Mouse (Mus musculus) intestine, embryonic 16.5 days (tissue): ENCODE results near the gene Gpr152. TPM values are rescaled to one million over a fixed set of nuclear protein-coding genes. Genes with fewer than 3 reads are reported as not detected.

Source experiments
- ATAC-seq: fragments of 200-750 bp; cut with Nextera tagmentation; 2 replicates; pipeline ENCODE4 v1.8.0; 2017; ENCODE audit warnings: moderate TSS enrichment, moderate library complexity
- H3K27ac ChIP-seq: fragments of 300-500 bp; sonication (generic); 2 replicates; pipeline ENCODE4 v1.5.1; 2014; ENCODE audit warnings: mild to moderate bottlenecking, low read length
- H3K27me3 ChIP-seq: fragments of 300-500 bp; sonication (generic); replicated peaks from 2 replicates; pipeline ENCODE4 v1.6.1; 2014; ENCODE audit warnings: low read length, control low read depth, mixed read lengths; ENCODE audit not compliant: control insufficient read depth, insufficient read depth
- H3K36me3 ChIP-seq: fragments of 300-500 bp; sonication (generic); 2 replicates; pipeline ENCODE4 v1.6.1; 2014; ENCODE audit warnings: low read length, control low read depth; ENCODE audit not compliant: control insufficient read depth, insufficient read depth
- H3K4me1 ChIP-seq: fragments of 300-500 bp; sonication (generic); 2 replicates; pipeline ENCODE4 v1.6.1; 2014; ENCODE audit warnings: low read length, control low read depth, mixed read lengths; ENCODE audit not compliant: control insufficient read depth, insufficient read depth
- H3K4me2 ChIP-seq: fragments of 300-500 bp; sonication (generic); 2 replicates; pipeline ENCODE4 v1.6.1; 2014; ENCODE audit warnings: low read depth, low read length, control low read depth
- H3K4me3 ChIP-seq: fragments of 300-500 bp; sonication (generic); 2 replicates; pipeline ENCODE4 v1.5.1; 2014; ENCODE audit warnings: mild to moderate bottlenecking, low read length
- H3K9ac ChIP-seq: fragments of 300-500 bp; sonication (generic); 2 replicates; pipeline ENCODE4 v1.6.1; 2014; ENCODE audit warnings: low read depth, low read length
- H3K9me3 ChIP-seq: fragments of 300-500 bp; sonication (generic); 2 replicates; pipeline ENCODE4 v1.6.1; 2016; ENCODE audit warnings: low read length, control low read depth; ENCODE audit not compliant: control insufficient read depth
- WGBS: fragments of 180-500 bp; shearing (Covaris S2); extraction: QIAGEN DNeasy Blood & Tissue Kit; methylation state at CpG from one replicate; pipeline ENCODE4 v1.1.7; 2014; 5-methylcytosine and 5-hydroxymethylcytosine counted together
- polyA plus RNA-seq: library from polyadenylated mRNA; unstranded; fragments of >200 nt; fragmentation: Nextera tagmentation; extraction: Ambion mirVana; gene quantifications from 2 replicates; pipeline ENCODE4 v1.2.1, GENCODE M21; 2015

The Gpr152 gene
- polyA plus RNA-seq, 1 experiment from 2014 or later, result 0.04 TPM

DNA sequence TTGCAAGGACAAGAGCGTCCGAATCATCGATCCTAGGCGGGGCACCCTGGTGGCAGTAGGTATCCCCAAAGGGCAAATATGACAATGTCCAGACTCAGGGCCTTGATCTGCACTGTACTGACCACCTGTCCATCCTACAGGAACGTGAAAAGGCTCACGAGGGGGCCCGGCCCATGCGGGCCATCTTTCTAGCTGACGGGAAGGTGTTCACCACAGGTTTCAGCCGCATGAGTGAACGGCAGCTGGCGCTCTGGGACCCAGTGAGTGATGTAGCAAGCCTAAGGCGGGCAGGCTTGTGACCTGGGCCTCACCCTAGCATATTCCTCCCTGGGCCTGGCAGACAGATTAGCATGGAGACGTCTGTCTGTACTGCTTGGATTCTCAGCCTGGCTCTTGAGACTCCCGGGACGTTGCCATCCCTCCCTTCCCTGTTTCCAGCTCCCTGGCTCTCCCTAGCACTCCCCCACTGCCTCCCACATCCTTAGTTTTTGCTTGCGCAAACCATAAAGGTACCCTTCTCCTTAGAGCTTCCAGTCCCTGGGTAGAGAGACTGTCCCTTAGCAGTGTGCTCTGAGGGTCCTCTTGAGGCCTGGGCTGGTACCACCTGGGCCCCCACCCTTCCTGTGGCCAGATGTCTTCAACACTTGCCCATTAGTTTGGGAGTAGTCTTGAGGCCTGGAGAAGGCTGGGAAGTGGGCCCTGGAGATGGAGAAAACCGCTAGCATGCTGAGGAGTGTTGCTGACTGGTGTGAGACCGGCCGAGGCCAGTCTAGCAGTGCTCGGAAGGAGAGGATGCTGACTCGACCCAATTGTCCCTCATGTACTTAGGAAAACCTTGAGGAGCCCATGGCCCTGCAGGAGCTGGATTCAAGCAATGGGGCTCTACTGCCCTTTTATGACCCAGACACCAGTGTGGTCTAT lies 11.2 kb downstream of the Gpr152 start:
- ATAC-seq, result no peak
- Histone ChIP-seq H3K4me1 (peaks cover 22% of the 10 kb centered on the region), H3K4me2 (no peak overlapping the region), H3K9me3 (no peaks in the 10 kb centered on the region), H3K27ac (no peak overlapping the region), H3K27me3 (no peaks in the 10 kb centered on the region), H3K9ac (0 out of 2 replicates have a peak overlapping the region, but pooled peaks have one; percentile 21), H3K36me3 (peaks cover 20% of the 10 kb centered on the region), H3K4me3 (no peak overlapping the region)
- 89% methylated on average over 22 of the region's 22 CpGs for WGBS

DNA sequence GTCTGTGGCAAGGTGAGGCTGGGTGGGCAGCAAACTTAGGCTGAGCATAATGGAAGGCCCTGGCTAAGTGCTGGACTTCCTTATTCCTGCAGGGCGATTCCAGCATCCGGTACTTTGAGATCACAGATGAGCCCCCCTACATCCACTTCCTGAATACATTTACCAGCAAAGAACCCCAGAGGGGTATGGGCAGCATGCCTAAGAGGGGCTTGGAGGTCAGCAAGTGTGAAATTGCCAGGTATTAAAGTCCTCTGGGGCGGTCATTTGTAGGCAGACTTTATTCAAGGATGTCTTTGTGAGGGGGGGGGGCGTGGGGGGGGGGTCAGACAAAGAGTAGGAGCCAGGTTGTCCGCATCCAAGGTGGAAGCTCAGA lies 11.9 kb downstream of the Gpr152 start:
- Histone ChIP-seq H3K4me1 (peaks cover 22% of the 10 kb centered on the region), H3K9me3 (no peaks in the 10 kb centered on the region), H3K9ac (no peak overlapping the region), H3K36me3 (peaks cover 22% of the 10 kb centered on the region), H3K4me2 (no peak overlapping the region), H3K27ac (no peak overlapping the region), H3K4me3 (no peak overlapping the region), H3K27me3 (no peaks in the 10 kb centered on the region)
- 75% methylated on average over 5 of the region's 5 CpGs for WGBS
- no peak for ATAC-seq

DNA sequence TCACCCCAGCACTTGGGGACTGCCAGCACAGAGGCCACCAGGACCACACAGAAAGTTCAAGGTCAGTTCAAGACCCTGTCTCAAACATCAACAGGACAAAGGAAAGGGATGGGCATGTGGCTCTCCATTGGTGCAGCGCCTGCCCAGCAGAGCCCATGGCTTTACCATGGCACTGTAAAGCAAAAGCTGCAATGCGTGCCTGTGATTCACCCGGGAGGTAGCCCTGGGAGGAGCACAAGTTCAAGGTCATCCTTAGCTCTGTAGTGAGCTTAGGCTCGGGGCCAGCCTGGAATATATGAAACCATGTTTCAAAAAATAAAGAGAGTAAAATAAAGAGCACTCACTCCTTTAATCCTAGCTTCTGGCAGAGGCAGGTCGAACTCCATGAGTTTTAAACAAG lies 12.3 kb downstream of the Gpr152 start:
- Histone ChIP-seq H3K27ac (no peak overlapping the region), H3K9me3 (no peaks in the 10 kb centered on the region), H3K36me3 (peaks cover 22% of the 10 kb centered on the region), H3K4me1 (peaks cover 22% of the 10 kb centered on the region), H3K4me2 (no peak overlapping the region), H3K9ac (no peak overlapping the region), H3K4me3 (no peak overlapping the region), H3K27me3 (no peaks in the 10 kb centered on the region)
- 88% methylated on average over 5 of the region's 5 CpGs for WGBS
- no peak for ATAC-seq

DNA sequence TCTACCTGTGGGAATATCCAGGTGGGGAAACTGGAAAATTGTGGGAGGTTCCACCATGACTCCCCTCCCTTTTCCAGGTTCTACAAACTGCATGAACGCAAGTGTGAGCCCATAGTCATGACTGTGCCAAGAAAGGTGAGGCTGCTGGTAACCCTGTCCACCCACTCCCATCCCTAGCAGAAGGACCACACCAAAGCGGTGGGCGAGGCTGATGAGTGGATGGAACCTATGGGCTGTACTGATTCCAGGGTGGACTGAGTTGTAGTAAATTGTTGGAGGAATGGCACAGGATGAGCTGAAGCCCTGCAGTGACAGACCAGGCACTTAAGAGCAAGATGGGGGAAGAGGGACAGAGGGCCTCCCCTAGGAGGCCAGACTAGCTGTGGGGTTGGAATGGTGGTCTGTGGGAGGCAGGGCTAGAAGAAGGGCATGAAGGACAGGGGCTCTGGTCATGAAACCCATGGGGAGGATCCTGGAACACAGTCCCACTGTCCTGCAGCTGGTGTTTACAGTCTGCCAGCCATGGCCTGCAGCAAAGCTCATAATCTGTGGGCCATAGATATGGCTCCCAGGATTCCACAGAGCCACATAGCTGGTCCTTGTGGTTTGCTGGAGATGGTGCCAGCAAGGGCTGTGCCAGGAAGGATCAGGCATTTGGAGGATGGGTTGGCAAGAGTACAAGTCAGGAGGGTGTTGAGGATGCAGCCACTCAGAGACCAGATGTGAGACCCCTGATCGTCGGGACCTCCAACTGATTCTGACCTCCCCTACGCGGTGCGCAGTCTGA lies 13.1 kb downstream of the Gpr152 start:
- H3K27ac ChIP-seq, result no peak overlapping the region
- 84% methylated on average over 8 of the region's 8 CpGs for WGBS
- peaks cover 29% of the 10 kb centered on the region for H3K36me3 ChIP-seq
- H3K4me3 ChIP-seq, result no peak overlapping the region
- no peaks in the 10 kb centered on the region for H3K9me3 ChIP-seq
- H3K4me1 ChIP-seq, result peaks cover 22% of the 10 kb centered on the region
- H3K27me3 ChIP-seq, result no peaks in the 10 kb centered on the region
- no peak overlapping the region for H3K9ac ChIP-seq
- no peak for ATAC-seq
- H3K4me2 ChIP-seq, result no peak overlapping the region

DNA sequence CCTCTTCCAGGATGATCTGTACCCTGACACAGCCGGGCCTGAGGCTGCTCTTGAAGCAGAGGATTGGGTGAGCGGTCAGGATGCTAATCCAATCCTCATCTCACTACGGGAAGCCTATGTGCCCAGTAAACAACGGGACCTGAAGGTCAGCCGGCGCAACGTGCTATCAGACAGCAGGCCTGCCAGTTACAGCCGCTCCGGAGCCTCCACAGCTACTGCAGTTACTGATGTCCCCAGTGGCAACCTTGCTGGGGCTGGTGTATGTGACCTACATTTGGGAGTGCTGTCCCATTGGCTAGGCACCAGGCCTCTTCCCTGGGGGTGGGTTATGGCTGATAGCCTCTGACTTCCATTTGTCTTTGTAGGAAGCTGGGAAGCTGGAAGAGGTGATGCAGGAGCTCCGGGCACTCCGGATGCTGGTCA lies 13.7 kb downstream of the Gpr152 start, which contains the start of gene Ptprcap:
Gene Ptprcap (plus strand): TSS at position 373 of the 423 bp plus-strand sequence.
- no peak within 1 kb of the TSS for H3K4me3 ChIP-seq
- no peak within 1 kb of the TSS for H3K27ac ChIP-seq
- peaks cover 30% of the 10 kb centered on the region for H3K36me3 ChIP-seq
- no peaks in the 10 kb centered on the region for H3K27me3 ChIP-seq
- WGBS, result 64% methylated on average over 11 of the region's 11 CpGs
- no peak for ATAC-seq
- no peak within 1 kb of the TSS for H3K4me2 ChIP-seq
- no peak within 1 kb of the TSS for H3K9ac ChIP-seq
- no peaks in the 10 kb centered on the region for H3K9me3 ChIP-seq
- peaks cover 22% of the 10 kb centered on the region for H3K4me1 ChIP-seq

DNA sequence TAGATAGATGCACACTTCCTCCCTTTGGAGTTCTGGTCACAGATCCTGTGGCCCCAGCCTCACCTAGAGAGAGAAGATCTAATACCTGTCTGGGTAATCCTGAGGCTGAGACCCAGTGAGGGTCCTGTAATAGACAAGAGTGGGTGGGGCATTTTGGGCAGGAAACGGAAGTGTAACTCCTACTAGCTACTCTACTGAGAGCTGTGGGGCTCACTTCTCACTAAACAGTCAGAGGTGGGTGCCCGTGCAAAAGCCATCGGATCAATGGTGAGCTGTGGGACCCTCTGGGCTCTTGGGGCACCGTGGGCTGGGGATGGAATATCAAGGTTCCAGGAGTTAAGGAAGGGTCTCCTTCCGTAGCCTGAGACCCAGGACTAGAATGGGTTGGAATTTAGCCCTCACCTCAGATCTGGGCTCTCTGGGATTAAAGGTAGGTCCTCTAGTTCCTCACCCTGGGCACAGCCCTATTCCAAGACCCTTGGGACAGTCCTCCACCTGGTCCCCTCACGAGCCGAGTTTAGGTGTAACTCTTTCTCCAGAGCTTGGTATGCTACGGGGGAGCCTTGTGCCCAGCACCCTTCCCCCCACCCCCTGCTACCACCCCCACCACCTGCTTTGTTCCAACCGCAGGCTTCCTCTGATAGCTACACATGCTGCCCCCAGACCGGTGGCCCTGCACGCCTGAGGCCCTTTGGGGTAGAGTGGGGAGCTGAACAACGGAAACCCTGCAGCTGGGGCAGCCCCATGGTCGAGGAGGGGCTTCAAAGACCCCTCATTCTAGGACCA lies 15.0 kb downstream of the Gpr152 start:
- H3K9ac ChIP-seq, result no peak overlapping the region
- no peaks in the 10 kb centered on the region for H3K27me3 ChIP-seq
- H3K27ac ChIP-seq, result no peak overlapping the region
- no peak for ATAC-seq
- no peak overlapping the region for H3K4me2 ChIP-seq
- peaks cover 37% of the 10 kb centered on the region for H3K36me3 ChIP-seq
- H3K4me3 ChIP-seq, result no peak overlapping the region
- H3K4me1 ChIP-seq, result peaks cover 15% of the 10 kb centered on the region
- no peaks in the 10 kb centered on the region for H3K9me3 ChIP-seq
- WGBS, result 77% methylated on average over 13 of the region's 13 CpGs

DNA sequence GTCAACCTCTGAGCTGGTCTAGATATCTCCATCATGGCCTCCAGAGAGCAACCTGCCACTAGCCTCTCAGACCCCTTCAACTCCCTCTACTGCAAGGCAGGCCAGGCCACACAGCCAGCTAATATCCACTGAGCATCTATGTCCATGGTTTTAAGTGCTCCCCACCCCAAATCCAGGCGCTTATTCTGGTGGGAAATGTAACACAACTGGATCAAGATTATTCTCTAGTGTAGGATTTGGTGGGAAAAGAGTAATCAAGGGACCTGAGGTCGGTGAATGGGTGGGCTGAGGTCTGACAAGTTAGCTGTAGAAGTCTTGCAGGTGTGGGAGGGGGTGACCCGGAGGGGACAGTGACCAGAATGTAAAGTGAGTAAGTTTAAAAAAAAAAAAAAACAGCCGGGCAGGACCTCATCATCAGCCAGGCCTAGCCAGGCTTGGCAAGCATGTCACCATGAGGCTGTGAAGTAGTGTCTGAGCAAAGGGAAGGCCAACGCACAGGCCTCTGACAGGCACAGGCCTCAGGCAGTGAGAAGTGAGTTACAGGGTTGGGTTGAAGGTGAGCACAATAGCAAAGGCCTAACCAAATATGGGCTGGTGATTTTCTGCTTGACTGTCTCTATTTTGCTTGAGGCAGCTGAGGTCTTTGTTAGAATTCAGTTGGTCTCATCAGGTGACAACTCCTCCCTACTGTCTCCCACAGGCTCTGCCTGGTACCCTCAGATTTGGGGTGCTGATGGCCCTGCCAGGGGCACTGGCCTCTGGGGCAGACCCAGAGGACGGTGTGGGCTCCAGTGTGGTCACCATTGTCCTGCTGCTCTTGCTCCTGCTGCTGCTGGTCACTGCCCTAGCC lies 15.9 kb downstream of the Gpr152 start:
- no peak for ATAC-seq
- Histone ChIP-seq H3K9me3 (no peaks in the 10 kb centered on the region), H3K4me3 (no peak overlapping the region), H3K4me1 (peaks cover 7% of the 10 kb centered on the region; the same call in 1 of the 2 replicates), H3K4me2 (no peak overlapping the region), H3K27me3 (no peaks in the 10 kb centered on the region), H3K9ac (no peak overlapping the region), H3K36me3 (peaks cover 36% of the 10 kb centered on the region), H3K27ac (no peak overlapping the region)
- WGBS, result 73% methylated on average over 6 of the region's 6 CpGs

DNA sequence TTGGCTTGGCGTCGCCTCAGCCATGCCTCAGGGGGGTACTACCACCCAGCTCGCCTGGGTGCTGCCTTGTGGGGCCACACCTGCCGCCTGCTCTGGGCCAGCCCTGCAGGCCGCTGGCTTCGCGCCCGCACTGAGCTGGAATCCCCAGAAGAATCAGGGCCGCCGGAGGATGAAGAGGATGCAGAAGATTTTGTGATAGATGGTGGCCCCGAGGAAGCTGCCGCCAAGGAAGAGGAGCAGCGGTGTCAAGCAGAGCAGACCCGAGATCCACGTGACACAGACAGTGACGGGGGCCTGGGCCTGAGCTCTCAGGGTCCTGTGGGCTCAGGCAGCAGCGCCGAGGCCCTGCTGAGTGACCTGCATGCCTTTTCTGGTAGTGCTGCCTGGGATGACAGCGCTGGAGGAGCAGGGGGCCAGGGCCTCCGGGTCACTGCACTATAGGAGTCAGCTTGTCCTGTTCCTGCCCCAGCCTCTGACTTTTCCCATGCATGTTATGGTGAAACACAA lies 16.5 kb downstream of the Gpr152 start:
- H3K4me3 ChIP-seq, result no peak overlapping the region
- 78% methylated on average over 20 of the region's 20 CpGs for WGBS
- H3K9me3 ChIP-seq, result no peaks in the 10 kb centered on the region
- no peak for ATAC-seq
- peaks cover 29% of the 10 kb centered on the region for H3K36me3 ChIP-seq
- H3K4me1 ChIP-seq, result 0 out of 2 replicates have a peak, but pooled peaks cover 1% of the 10 kb centered on the region
- no peak overlapping the region for H3K9ac ChIP-seq
- H3K27me3 ChIP-seq, result no peaks in the 10 kb centered on the region
- H3K4me2 ChIP-seq, result no peak overlapping the region
- no peak overlapping the region for H3K27ac ChIP-seq
